Mouse (Mus musculus) testis, adult 2 months (tissue): ENCODE data around the gene Fhit.

ENCODE experiments used
- CTCF ChIP-seq: fragments of 200-500 bp; IDR thresholded peaks from 2 replicates; pipeline ENCODE4 v1.5.1; 2012; ENCODE audit warnings: low read depth, mild to moderate bottlenecking, inconsistent platforms, low read length, moderate library complexity; ENCODE audit not compliant: control insufficient read depth, insufficient read depth, insufficient replicate concordance
- POLR2A ChIP-seq: fragments of 200-500 bp; IDR thresholded peaks from 2 replicates; pipeline ENCODE4 v1.6.1; 2012; ENCODE audit warnings: low read depth, mild to moderate bottlenecking, inconsistent platforms, low read length, moderate library complexity; ENCODE audit not compliant: control insufficient read depth

DNA sequence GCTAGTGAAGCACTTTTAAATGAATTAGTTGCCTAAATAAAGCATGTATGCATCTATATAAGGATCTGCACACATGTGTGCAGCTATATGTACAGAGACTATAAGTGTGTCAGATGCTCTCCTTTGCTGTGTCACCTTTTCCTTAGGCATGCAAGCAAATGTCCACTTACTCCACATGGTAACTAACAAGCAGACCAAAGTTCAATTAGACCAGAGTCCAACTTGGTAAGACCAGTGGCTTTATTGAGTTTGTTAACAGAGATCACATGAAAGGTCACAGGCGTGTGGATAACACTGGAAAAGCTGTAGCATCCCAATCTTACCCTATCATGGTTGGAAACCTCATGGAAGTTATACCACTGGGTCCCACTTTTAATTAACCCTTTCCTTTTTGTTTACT, 1572.7 kb downstream of the Fhit start:
- TF ChIP-seq POLR2A = no peak
- no peak for TF ChIP-seq CTCF
